Mouse (Mus musculus) gonadal fat pad, adult 2 months (tissue): Measurements from ENCODE around the gene Sema4f. TPM values are rescaled to one million over a fixed set of nuclear protein-coding genes. Genes with fewer than 3 reads are reported as not detected.
A peak's percentile ranks its signal among the peaks of the same experiment; 100 is the strongest.

Source experiments
- DNase-seq: peaks from one replicate; pipeline ENCODE4 v3.0.0-alpha.2; 2012; ENCODE audit warnings: low read depth
- polyA plus RNA-seq: library from polyadenylated mRNA; depleted of rRNA; stranded (reverse); fragments of >200 nt; gene quantifications from 2 replicates; pipeline ENCODE4 v1.2.3, GENCODE M21; 2012; rRNA removed

The Sema4f gene
- polyA plus RNA-seq = 0.62 and 0.66 TPM in 2 replicates

DNA sequence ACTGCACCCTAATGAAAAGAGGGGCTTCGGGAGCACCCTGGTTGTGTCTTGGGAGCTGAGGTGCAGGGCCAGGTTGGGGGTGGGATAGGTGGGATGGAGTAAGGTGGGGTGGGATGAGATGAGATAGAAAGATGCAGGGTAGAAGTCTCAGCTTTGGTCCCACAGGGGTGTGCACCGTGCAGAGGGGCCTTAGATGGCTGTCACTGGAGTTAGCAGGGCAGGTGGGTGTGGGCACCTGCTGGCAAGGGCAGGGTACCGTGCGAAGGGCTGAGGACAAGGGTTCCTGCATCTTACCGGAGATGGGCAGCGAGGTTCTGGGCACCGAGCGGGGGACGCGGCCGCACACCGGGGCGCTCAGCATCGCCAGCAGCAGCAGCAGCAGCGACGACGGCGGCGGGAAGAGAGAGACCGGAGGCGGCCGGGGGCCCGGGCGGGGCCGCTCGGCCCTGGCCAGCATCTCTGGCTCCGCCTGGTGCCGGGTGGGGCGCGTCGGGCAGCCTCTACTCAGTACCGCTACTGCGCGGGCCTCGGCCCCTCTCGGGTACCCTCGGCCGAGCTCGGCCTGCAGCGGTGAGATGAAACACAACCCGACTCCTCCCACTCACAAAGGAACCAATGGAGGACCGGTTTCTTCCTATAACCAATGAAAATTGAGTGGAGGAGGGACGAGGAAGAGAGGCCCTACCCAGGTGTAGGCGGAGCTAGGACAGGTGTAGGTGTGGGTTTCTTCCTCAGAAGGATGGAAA is at the start of gene Sema4f:
TSS of gene Sema4f (minus strand) at position 603 of the 746 bp plus-strand sequence.
- peak; percentile 12 for DNase-seq

DNA sequence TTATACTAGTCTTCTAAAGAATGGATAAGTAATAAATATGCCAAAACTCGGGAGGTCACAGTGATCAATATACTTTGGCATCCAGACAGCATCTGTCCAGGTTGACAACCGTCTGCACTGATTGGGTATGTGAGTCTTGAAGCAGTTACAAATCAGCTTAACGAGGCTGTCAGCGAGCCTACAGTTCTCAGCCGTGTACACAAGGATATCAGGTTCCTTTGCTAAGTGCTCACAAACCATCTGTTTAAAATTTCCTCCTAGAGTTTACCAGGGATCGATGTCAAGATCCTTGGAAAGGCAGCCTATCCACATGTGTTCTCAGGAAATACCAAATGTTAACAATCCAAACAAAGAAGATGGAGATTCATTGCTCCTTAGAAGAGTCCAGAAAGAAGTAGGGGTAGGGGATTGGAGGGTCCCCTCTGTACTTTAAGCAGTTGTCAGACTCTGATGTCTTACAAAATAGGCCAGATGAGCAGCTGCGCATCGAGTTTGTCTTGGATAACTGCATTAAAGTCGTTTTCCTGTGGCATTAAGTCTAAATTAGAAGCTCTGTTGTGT is 47.9 kb upstream of the Sema4f start:
- no peak for DNase-seq

DNA sequence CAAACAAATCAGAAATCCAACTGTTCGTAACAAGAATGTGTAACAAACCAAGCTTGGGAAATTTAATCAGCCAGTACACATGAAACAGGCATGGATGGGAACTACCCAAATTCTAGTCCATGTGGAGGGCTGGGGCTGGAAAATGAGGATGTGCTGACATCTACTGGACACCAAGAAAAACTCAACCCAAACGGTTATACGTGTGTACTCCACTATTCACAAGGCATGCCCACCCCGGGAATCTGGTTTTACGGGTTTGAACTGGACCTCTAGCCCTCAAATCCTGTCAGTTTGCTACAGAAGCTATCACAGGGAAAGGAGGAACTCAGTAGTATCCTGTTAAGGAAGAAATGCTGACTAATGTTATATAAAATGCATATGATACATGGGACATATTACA is 31.5 kb upstream of the Sema4f start:
- no peak for DNase-seq

DNA sequence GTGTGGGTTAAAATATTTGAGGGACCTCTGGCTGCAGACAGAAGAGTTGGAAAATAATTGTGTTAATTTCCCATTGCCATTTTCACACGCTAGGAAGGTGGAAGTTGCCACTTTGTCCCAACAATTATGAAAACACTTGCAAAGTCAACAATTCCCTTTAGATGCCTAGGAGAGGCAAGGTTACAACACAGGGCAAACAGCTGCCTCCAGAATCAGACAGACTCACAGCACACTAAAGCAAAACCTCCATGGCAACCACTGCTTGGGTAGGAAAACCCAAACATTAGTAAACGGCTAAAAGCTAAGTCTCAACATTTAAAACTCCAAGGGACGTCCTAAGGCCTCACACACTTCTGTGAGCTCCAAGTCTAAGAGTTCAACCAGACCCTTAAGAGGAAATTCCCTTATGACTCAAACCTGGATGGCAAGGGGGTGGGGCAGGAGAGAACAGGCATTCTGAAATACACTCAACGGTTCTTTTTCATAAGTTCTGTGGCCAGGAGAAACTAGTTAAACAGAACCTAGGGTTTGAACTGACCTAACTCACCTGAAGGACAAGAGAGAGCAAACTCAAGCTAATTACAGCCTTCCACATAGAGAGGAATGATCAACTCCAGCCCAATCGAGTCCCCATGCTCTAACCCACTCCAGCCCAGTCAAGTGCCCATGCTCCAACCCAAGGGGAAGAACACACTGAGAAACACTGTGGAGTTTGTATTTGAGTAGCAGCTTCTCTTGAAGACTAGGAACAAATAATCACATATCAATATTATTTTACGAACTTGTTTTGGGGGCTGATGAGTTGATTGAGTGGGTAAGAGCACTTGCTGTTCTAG is 29.9 kb upstream of the Sema4f start:
- no peak for DNase-seq

DNA sequence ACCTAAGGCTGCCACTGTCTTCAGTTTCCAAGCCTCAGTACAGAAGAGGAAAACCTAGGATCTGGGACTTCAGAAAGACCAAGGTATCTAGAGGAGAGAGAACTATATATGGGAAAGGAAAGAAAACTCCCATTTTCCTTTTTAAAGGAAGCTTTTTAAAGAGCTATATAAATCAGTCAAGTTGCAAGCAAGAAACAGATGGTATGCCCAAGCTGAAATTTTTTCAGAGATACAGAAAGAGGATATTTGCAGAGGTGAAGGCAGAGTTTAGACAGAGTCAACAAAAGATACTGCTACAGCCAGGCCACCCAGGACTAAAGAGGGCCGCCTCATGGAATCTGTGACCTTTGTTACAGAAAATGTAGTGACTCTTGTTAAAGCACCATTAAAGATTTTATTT is 22.1 kb upstream of the Sema4f start:
- DNase-seq = no peak

DNA sequence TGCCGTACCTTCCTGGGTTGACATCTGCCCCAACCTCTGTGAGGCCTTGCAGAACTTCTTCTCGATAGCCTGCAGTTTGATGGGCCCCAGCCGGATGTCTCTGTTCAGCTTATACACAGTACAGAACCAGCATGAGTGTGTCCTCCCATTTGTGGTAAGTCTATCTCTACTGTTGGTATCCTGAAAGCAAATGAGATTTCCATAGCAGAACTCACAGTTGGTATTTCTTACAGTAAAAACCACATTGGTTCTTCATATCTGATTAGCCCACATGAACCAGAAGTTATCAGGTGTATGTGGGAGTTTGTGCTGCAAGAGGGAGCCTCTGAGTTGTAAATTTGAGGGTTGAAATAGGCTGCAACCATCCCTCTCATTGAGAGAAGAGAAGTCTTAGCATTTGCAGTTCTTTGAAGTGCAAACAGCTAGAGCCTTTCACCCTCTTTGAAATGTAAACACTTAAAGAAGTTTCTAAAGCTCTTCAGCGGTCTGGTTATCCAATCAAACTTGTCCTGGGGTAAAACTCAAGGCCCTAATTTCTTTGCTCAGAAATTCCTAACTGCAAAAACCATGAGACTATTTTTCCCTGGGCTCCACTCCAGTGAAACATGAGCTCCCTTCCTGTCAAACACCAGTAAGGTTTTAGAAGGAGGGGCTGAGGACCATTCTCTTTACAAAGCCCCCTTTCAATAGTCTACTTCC is 17.1 kb upstream of the Sema4f start:
- DNase-seq = no peak

DNA sequence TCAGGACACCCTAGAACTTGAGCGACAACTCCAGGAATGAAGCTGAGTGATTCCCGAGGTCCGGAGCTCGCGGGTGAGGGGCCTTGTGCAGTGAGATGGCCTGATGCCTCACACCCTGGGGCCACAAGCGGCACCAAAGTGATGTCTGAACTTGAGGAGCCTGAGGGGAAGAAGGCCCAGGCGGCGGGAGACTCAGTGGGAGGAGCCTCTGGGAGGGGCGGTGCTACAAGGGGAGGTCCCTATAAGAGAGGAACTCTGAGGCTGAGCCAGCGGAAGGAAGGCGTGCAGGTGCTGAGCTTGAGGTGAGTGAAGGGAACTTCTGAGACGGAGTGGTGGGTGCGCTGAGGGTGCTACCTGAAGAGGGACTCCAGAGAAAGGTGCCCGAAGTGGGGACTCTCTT is 7.1 kb upstream of the Sema4f start, which contains the start of gene M1ap:
TSS of gene M1ap (plus strand) at position 252 of the 400 bp plus-strand sequence.
- no peak for DNase-seq

DNA sequence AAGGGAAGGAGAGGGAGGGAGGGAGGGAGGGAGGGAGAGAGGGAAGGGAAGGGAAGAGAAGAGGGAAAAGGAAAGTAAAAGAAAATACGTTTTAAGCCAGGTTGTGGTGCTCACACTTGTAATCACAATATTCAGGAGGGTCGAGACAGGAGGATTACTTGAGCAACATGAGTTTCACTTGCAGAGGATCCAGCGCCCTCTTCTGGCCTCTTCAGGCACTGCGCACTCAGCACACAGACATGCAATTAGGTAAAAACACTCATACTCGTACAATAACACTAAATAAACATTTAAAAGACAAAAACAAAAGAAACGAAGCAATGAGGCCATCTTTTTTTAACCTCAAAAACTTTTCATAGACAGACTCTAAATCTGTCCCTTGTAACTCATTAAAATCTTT is 6.2 kb upstream of the Sema4f start:
- DNase-seq = no peak

DNA sequence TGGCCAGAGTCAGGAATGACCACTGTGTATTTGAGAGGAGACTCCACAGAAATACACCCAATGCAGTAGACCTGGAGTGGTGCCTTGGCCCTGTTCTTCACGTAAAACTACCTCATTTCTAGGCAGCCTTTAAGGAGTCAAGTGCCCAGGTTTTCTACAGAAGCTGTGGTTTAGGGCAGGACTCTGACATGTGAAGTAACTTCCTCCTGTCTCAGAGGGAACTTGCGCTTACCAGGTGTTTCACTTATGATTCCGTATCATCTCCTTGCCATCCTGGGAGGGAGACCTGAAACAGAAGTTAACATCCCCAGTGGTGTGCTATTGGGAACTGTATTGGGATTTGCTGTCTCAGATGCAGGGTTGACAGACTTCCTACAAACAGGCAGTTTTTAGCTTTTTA is 1.2 kb upstream of the Sema4f start:
- no peak for DNase-seq

DNA sequence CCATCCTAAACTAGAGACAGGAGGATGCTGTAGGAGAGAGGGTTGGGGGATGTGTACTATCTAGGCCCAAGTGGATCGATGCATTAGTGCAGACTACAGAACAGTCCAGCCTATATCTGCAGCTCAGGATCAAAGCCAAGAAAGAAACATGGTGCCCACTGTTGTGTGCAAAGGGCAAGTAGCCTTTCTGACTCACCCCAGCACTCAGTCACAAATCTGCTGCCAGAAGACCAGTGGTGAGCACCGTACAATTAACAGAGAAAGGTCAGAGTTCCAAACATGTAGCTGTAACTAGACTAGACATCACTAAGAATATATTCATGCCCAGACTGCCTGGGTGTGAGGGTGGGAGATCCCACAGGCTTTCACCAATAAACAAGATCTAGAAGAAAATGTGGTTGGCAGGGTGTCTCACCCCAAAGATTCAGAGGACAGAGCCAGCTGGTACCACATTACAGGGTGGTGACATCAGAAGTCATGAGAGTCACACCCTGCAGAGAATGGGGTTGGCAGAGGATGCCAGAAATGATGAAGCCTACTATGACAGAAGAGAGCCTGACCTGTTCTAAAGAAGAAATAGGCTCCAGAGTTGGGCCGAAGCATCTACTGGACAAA is 4.8 kb downstream of the Sema4f start:
- no peak for DNase-seq

DNA sequence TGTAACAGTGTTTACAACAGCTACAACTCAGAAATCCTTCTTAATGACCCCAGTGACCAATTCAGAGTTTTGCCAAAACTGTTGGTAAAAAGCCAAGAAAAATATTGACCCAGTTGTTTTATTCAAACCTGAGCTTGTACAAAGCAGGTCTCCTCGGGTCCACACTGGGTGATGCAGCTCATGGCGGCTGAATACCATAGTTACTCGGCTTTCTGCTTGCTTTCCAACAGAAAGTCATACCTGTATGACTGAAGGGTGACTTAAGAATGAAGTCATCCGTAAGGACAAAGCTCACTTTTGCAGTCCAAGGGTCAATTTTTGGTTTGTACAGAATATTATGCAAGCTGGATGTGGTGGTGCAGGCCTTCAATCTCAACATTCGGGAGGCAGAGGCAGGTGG is 12.0 kb downstream of the Sema4f start:
- DNase-seq = no peak

DNA sequence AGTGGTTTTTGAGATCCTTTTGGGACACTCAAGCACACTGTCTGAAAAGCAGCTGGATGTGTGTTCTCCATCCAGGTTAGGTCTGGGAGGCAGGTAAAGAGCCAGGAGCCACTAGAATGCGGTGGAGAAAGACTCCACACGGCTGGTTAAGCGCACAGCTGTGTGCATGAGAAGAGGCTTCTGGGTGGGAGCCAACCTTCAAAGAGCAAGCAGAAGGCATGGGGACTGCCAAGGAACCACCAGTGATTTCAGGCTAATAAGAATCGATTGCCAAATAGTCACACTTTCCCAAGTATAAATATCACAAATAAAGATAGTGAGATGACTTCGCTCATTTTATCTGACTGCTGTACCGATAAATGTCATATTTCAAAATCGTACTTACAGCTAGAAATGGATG is 13.0 kb downstream of the Sema4f start:
- DNase-seq = no peak

DNA sequence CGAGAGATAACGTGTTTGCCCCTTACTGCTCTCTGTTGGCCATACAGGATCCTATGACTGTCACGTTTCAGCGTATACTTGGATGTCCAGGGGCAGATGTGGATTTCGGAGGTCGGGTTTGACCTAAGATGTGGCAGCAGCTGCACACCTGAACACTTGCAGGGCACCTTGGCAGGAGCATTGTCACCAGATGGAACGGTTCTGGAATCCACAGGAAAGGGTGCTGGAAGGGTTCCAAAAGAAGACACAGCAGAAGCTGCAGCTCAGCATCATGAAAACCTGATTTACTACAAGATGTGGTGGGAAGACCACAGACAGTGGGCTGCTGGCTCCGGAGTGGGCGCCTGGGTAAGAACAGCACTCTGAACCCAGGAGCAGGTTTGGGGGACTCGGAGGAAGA is 13.5 kb downstream of the Sema4f start:
- DNase-seq = no peak

DNA sequence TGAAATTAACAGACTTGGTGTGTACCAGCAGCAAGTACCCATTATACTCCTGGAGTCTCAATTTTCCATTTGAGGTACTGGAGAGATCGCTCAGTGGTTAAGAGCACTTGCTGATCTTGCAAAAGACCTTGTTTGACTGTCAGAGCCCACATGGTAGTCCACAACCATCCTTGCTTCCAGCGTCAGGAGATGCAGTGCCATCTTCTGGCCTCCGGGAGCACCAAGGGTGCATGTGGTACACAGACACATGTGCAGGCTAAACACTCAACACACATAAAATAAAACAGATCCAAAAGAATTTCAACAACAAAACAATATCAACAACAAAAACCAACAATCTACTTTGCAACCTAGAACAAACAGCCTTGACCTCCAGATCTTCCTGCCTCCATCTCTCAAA is 14.6 kb downstream of the Sema4f start:
- DNase-seq = no peak

DNA sequence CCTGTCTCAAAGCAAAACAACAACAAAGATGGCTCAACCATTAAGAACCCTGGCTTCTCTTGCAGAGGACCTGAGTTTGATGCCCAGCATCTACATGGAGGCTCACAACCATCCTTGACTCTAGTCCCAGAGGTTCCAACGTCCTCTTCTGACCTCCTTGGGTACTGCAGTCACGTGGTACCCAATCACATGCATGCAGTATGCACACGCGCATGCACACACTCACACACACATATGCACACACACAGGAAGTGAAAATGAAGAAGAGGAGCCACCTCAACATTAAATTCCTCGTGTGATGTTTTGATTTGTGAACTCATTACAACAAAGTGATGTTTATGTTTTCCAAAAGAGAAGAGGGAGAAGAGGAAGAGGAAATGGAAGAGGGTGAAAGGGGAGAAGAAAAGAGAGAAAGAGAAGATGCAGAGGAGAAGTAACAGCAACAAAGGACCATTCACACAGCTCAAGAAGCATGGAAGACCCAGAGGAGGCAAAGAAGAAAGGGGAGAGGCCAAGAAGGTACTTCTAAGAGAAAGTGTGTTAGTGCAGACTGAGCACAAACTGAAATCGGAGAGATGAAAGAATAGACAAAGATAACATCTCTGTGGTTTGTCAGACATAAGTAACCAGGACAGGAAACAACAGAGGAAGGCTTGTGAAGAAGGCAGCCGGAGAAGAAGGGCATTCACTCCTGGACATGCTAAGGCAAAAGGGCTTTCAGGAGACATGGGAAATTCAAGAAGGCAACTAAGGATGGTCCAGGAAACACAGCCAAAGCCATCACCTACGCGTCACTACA is 17.9 kb downstream of the Sema4f start:
- no peak for DNase-seq

DNA sequence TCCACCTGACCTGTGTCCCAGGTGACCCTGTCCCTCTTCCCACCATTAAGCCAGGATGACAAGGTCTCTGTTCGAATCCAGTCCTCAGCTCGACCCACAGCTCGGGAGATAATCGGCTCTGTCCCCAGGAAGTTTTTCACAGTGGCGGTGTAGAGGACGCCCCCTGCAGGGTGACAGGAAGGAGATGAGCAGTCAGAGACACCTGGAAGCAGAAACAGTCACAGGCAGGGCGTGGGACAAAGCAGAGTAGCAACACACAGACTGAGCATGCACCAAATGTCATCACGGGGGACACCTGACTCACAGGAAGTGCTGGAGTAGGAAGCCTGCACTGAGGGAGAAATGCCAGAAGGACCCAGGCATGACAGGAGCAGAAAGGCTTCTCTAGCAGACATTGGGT is 20.0 kb downstream of the Sema4f start:
- no peak for DNase-seq

DNA sequence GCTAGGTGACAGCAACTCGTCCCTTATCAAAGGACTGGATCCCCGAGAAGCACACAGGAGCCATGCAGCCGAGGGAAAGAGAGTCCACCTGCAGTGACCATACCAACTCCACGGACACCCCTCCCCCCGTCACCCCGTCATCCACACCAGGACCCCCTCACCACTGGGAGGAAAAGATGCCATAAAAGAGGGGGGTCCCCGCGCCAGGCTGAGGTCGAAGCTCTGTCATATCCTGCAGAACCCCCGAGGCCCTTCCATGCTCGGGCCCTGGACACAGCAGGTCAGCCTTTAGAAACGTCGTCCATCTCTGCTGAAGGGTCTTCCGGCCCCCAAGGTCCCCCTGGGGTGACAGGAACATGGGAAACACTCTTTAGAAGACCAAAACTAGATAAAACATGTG is 21.2 kb downstream of the Sema4f start:
- no peak for DNase-seq

DNA sequence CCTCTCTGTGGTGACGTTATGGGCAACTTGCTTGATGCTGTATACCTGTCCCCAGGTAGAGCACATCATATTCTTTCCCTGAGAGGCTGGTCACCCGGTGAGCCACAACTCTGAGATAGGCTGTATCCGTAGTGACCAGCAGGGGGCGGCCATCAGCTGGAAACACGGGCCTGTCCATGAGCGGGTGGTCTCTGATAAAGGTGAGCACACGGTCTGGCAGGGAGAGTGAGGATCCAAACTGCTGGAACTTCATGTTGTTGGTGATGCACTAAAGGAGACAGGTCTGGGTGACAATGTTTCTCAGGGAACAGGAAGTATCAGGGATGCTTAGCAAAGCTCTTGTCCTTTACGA is 21.8 kb downstream of the Sema4f start:
- DNase-seq = no peak

DNA sequence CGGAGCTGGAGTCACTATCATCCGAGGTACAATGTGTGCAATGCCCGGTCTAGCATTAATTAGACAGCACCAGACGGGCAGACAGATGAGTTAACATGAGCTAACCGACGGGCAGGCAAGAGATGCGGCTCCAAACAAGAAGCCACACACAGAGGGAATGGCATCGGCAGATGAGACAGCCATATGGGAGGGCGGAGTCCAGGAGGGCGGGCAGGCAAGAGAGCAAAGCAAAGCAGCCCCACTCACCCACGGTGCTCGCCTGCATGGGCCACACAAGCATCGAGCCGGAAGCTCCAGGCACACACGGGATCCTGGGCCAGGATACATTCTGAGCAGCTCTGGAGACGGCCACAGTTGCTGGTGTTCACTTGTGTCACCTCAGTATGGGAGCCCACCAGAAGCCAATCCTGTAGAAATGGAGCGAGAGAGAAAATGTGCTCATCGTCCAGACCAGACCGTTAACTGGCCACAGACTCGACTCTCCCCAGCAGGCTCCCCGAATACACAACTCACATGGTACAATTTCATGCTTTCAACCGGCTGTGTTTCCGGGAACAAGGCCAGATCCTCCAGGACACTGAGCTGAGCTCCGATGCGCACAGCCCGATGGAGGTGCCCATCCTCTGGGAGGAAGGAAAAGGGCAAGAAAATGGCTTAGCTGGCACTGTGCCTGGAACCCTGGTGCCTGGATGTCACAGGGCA is 22.3 kb downstream of the Sema4f start:
- no peak for DNase-seq

DNA sequence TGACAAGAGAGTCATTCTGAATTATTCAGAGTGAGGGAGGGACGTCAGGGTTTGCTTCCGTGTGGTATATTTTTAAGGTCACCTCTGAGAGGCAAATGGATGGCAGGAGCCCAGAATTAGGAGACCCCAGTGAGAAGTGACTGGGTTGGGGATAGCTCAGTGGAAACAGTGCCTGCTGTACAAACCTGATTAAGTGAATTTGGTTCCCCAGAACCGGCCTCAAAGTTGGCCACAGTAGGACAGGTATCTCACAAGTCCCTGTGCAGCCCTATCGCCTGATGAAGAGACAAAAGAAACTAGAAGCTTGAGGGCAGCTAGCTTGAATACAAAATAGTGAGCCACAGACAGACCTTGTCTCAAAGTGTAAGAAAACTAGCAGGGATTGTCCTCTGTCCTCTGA is 23.1 kb downstream of the Sema4f start:
- DNase-seq = no peak
